Mouse (Mus musculus) adipocyte (in vitro differentiated cells): Measurements from ENCODE around the gene AC161166.1.
"Not testable (repeated sequence)": the region's sequence is repeated elsewhere in the genome, so short reads cannot be mapped to it uniquely, and the experiment has no call there.

Experiments
- DNase-seq: peaks from one replicate; pipeline ENCODE4 v3.0.0-alpha.2; 2016; ENCODE audit warnings: low spot score

The AC161166.1 gene

DNA sequence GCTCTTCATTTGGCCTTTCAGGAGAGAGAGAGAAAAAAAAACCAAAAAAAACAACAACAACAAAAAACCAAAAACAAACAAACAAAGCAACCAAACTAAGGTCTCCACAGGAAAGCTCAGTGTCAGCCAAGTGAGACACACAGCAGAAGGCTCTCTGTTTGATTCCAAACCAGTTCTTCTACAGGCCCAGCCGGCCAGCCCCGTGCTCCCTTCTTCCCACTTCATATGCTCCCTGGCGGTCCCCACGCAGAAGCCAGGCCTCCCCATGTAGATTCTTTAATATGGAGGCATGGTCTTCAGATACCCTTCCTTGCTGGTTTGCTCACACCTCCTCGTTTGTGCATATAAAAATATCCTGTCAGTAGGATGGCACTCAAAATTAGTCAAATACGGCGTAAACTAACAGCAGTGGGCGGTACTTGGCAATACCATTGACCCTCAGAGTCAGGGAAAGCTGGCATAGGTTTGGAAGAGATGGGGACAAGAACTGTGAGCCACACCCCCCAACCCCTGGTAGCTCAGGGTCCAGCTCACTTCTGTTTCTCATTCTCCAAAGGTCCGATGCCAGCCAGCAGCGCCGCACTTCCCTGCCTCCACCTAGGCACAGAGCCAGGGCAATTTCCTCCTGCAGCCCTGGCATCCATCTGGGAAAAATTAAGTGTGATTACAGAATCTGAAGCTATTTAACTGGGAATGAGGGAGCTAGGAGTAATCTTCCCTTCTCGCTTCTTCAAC, 13.6 kb upstream of the AC161166.1 start:
- DNase-seq: no peak

DNA sequence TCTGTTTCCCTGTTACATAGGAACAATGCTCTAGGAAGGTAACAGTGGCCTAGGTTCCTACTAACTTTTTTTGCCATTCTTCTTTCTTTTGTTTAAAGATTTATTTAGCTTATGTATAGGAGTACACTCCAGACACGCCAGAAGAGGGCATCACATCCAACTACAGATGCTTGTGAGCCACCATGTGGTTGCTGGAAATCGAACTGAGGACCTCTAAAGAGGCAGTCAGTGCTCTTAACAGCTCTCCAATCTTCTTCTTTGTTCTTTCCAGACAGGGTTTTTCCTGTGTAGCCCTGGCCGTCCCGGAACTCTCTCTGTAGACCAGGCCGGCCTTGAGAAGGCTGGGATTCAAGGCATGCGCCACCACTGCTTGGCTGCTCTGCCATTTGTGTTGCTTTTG, 12.7 kb upstream of the AC161166.1 start:
- DNase-seq: no peak

DNA sequence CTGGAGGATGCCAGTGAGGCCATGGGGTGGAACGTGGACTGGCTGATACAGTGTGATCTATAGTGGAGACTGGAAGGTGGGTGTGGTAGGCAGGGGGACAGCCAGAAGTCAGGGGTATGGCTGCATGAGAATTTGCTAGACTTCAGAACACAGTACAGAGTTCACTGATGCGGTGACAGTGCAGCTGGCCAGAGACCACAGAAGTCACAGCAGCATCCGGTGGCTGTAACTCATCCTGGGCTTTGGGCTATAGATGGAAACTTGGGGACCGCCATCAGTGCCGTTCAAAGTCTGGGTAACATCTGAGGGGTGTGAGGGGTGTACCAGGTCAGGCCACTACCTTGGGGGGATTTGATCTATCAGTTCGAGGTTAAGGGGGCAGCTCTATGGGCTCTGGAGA, 11.5 kb upstream of the AC161166.1 start:
- DNase-seq: no peak

- peak; percentile 7 for DNase-seq
Measured at GRCm38 (mm10) chr7:24522805-24523204, 10.6 kb upstream of the AC161166.1 start.

DNA sequence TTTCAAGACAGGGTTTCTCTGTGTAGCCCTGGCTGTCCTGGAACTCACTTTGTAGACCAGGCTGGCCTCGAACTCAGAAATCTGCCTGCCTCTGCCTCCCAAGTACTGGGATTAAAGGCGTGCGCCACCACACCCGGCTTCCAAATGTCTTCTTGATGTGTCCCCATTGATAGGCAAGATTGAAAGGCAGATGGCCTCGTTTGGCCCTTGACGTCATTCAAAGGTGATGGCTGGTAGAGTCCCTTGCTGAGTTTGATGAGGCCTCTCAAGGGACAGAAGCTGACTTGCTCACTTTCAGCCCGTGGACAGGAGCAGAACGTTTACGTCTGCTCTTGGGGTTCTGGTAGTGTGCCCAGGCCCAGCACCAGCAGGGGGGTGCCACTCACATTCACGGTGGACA, 7.8 kb upstream of the AC161166.1 start:
- DNase-seq: not testable (repeated sequence)

DNA sequence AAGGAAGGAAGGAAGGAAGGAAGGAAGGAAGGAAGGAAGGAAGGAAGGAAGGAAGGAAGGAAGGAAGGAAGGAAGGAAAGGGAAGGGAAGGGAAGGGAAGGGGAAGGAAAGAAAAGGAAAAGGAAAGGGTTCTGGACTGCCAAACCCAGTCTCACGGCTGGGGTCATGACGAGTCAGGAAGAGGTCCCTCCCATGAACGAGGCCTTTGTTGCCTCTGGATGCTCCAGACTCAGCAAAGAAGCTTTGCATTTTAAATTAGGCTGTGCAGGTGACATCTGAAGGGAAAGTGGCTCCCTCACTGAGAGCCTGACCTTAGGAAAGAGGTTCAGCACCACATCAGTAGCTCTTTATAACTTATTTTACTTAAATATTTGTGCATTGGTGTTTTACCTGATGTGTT, 6.9 kb upstream of the AC161166.1 start:
- no peak for DNase-seq

- no peak for DNase-seq
Measured at GRCm38 (mm10) chr7:24517654-24518053, 5.4 kb upstream of the AC161166.1 start.

- DNase-seq: no peak
Measured at GRCm38 (mm10) chr7:24517077-24517476, 4.8 kb upstream of the AC161166.1 start.

- not testable (repeated sequence) for DNase-seq
Measured at GRCm38 (mm10) chr7:24516319-24516718, 4.1 kb upstream of the AC161166.1 start.

GRCm38 (mm10) chr7:24507726-24508114, 4.5 kb downstream of the AC161166.1 start:
- DNase-seq: no peak

DNA sequence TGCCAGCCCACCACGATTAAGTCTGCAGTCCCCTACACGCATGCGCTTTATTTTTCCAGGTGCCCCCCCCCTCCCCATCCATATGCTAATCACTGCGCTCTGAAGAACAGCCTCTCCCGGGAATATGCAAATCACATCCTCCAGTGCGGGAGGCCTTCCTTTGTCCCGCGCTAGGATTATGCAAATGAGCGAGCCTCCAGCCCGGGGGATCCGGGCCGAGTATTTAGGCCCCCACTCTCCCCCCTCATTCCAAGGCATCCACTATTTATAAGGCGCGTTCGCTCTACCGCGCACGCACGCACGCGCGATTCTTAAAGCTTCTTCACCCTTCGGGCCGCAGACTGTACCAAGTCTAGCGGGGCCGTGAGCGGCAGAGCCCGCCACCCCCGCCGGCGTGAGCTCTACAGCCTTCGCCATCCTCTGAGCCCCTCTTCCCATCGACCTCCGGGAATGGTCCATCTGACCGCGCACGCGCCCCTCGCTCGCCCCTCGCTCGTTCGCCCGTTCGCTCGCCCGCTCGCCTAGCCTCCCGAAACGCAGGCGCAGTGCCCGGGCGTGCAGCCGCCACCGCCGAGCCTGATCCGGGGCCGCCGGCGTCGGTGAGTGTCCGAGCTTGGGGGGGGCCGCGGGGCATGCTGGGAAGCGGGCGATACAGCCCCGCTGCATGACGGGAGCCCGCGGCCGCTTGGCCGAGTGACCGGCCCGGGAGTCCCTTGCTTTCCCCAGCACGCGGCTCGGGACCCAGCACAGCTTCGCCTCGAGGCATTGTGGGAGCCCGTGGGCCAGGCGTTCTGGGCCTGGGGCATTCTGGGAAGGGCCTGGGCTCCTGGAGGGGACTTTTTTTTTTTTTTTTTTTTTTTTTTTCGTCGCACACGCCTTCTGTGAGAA, 5.2 kb downstream of the AC161166.1 start, which contains the start of gene Zfp428:
TSS of gene Zfp428 (plus strand) at position 169 of the 888 bp plus-strand sequence.
- peak; percentile 72 for DNase-seq

DNA sequence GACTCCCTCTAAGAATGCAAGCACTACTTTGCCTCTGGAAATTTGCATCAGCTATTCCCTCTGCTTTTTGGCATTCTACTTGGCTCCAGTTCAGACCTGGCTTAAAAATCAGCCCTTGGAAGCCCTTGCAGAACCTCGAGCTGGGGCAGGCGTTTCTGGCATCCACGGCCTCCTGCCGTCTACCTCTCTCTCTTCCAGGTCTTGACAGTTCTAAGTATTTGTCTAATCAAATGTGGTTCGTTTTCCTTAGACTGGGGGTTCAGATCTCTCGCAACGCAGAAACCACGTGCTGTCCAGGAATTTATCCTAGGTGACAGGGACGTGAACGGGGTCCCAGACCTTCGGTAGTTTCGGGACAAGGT, 5.8 kb downstream of the AC161166.1 start:
- DNase-seq: peak; percentile 78

- DNase-seq: no peak
Measured at GRCm38 (mm10) chr7:24506065-24506459, 6.2 kb downstream of the AC161166.1 start.

GRCm38 (mm10) chr7:24505447-24506064, 6.7 kb downstream of the AC161166.1 start:
- DNase-seq: no peak

DNA sequence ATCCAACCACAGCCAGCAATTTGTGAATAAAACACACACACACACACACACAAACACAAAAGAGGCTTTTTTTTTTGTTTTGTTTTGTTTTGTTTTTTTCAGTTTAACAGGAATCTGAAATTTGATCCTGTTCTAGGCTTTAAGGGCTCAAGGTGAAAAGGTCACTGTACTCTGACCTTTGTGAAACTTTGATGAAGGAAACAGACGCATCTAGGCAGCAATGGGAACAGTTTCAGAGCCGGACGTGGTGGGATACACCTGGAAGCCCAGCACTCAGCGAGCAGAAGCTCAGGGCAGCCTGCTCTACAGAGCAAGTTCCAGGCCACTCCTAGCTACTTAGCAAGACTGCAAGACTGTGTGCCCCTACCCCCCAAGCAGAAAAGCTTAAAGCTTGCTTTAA, 7.4 kb downstream of the AC161166.1 start:
- no peak for DNase-seq

GRCm38 (mm10) chr7:24504004-24504403, 8.3 kb downstream of the AC161166.1 start:
- DNase-seq: no peak

DNA sequence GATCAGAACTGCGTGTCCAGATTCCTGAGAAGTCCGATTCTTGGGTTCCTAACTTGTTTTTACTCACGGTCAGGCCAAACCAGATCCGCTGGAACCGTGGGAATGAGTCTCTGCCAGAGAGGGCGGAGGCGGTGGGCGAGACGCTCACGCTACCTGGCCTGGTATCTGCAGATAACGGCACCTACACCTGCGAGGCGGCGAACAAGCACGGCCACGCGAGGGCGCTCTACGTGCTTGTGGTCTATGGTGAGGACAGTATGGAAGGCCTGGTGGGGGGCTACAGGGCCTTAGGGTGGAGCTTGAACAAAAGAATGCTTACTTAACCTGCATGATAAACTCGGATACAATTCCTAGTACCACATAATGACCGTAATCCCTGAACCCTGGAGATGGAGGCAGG, 10.8 kb downstream of the AC161166.1 start:
- no peak for DNase-seq

GRCm38 (mm10) chr7:24500929-24501328, 11.3 kb downstream of the AC161166.1 start:
- DNase-seq: no peak

- DNase-seq: no peak
Measured at GRCm38 (mm10) chr7:24499856-24500577, 12.2 kb downstream of the AC161166.1 start.

GRCm38 (mm10) chr7:24488303-24488702, 24.0 kb downstream of the AC161166.1 start:
- no peak for DNase-seq

DNA sequence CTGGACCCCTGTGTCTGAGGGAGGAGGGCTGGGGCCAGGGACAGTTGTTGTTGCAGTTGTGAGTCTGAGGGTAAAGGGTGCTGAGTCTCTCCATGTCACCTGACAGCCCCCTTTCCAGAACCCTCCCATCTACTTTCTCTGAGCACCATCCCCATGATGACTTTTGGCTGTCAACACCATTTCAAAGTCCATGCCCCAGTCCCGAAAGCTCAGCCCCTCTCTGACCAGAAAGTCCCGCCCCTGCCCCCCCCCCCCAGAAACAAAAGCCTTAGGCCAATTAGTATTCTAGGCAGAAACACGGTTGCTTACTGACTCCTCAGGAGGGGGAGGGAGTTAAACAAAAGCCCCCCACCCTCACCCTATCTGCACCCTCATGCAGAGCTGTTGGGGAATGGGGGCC, 24.9 kb downstream of the AC161166.1 start:
- no peak for DNase-seq

DNA sequence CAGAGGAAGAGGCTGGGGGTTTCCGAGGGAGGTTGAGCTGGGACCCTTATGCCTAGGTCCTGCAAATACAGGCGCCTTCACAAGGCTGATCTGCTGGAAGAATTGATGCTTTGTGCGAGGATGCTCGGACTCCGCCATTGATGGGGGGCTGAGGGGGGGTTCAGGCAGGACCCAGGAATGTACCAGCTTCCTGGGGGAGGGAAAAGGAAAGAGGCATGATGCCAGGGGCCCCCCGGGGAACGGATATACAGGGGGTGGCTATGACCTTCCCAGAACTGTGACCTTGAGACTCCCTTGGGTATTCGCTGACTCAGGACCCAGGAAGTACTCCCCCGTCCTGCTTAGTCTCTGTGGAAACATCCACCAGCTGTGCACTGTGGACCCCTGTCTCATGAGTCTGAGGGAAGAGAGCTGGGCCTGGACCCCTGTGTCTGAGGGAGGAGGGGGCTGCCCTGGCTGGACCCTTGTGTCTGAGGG, 25.6 kb downstream of the AC161166.1 start:
- no peak for DNase-seq
